Mouse (Mus musculus) thymus, adult 2 months (tissue): ENCODE results near the gene Tent4b. TPM values are rescaled to one million over a fixed set of nuclear protein-coding genes. Genes with fewer than 3 reads are reported as not detected.
A peak's percentile ranks its signal among the peaks of the same experiment; 100 is the strongest.
"Not testable (repeated sequence)": the region's sequence is repeated elsewhere in the genome, so short reads cannot be mapped to it uniquely, and the experiment has no call there.

Source experiments
- DNase-seq: peaks from one replicate; pipeline ENCODE4 v3.0.0; 2021
- H3K27ac ChIP-seq: fragments of 200-500 bp; 2 replicates; pipeline ENCODE4 v1.5.1; 2012; ENCODE audit warnings: low read length, control low read depth; ENCODE audit not compliant: control insufficient read depth, insufficient read depth
- H3K27me3 ChIP-seq: fragments of 200-500 bp; 2 replicates; pipeline ENCODE4 v1.6.1; 2012; ENCODE audit warnings: mild to moderate bottlenecking, low read length, moderate library complexity, mixed read lengths; ENCODE audit not compliant: control insufficient read depth, insufficient read depth
- H3K36me3 ChIP-seq: fragments of 200-500 bp; 2 replicates; pipeline ENCODE4 v1.6.1; 2012; ENCODE audit warnings: mild to moderate bottlenecking, low read length, moderate library complexity; ENCODE audit not compliant: control insufficient read depth, insufficient read depth
- H3K4me1 ChIP-seq: fragments of 200-500 bp; replicated peaks from 2 replicates; pipeline ENCODE4 v1.6.1; 2012; ENCODE audit warnings: low read length; ENCODE audit not compliant: control insufficient read depth, insufficient read depth
- H3K4me3 ChIP-seq: fragments of 200-500 bp; 2 replicates; pipeline ENCODE4 v1.5.1; 2012; ENCODE audit warnings: mild to moderate bottlenecking, low read length, control low read depth, moderate library complexity; ENCODE audit not compliant: control insufficient read depth, insufficient read depth
- CTCF ChIP-seq: fragments of 200-500 bp; IDR thresholded peaks from 2 replicates; pipeline ENCODE4 v1.5.1; 2012; ENCODE audit warnings: mild to moderate bottlenecking, control low read depth, low read length, moderate library complexity, borderline replicate concordance; ENCODE audit not compliant: control insufficient read depth, poor library complexity, insufficient read depth; ENCODE audit errors: extremely low read depth
- POLR2A ChIP-seq: fragments of 200-500 bp; IDR thresholded peaks from 2 replicates; pipeline ENCODE4 v1.6.1; 2012; ENCODE audit warnings: mild to moderate bottlenecking, low read length, control low read depth, moderate library complexity; ENCODE audit not compliant: control insufficient read depth, poor library complexity, insufficient read depth; ENCODE audit errors: extremely low read depth
- WGBS: fragments of 180-500 bp; shearing (Covaris S2); methylation state at CpG from one replicate; pipeline ENCODE4 v1.1.7; 2018; 5-methylcytosine and 5-hydroxymethylcytosine counted together
- polyA plus RNA-seq: library from polyadenylated mRNA; depleted of rRNA; stranded (reverse); fragments of >200 nt; gene quantifications from 2 replicates; pipeline ENCODE4 v1.2.3, GENCODE M21; 2012

Tent4b gene
- polyA plus RNA-seq, 1 experiment = 34.1 TPM

- H3K27me3 ChIP-seq = no peaks in the 10 kb centered on the region
- no peaks in the 10 kb centered on the region for H3K36me3 ChIP-seq
- peak overlapping the region; percentile 86 for H3K4me3 ChIP-seq
- 21% methylated on average over 10 of the region's 10 CpGs for WGBS
- TF ChIP-seq CTCF (no peak), POLR2A (no peak)
- H3K4me1 ChIP-seq = peaks cover 13% of the 10 kb centered on the region
- peak; percentile 17 for DNase-seq
- no peak overlapping the region for H3K27ac ChIP-seq
Observed at GRCm38 (mm10) chr8:88200724-88201495, 1.9 kb downstream of the Tent4b start.

- Histone ChIP-seq H3K36me3 (no peaks in the 10 kb centered on the region), H3K27me3 (no peaks in the 10 kb centered on the region), H3K4me1 (peaks cover 13% of the 10 kb centered on the region), H3K4me3 (no peak overlapping the region), H3K27ac (no peak overlapping the region)
- no peak for TF ChIP-seq POLR2A
- TF ChIP-seq CTCF = no peak
- DNase-seq = no peak
- WGBS = 85% methylated on average over 3 of the region's 3 CpGs
Observed at GRCm38 (mm10) chr8:88201641-88202040, 2.6 kb downstream of the Tent4b start.

- no peak overlapping the region for H3K27ac ChIP-seq
- no peaks in the 10 kb centered on the region for H3K27me3 ChIP-seq
- no peak for TF ChIP-seq POLR2A
- no peak for TF ChIP-seq CTCF
- peaks cover 15% of the 10 kb centered on the region for H3K4me1 ChIP-seq
- DNase-seq = no peak
- H3K4me3 ChIP-seq = no peak overlapping the region
- WGBS = 98% methylated on average over 9 of the region's 9 CpGs
- H3K36me3 ChIP-seq = peaks cover 8% of the 10 kb centered on the region
Observed at GRCm38 (mm10) chr8:88206016-88206415, 7.0 kb downstream of the Tent4b start.

- H3K27ac ChIP-seq = no peak overlapping the region
- no peaks in the 10 kb centered on the region for H3K27me3 ChIP-seq
- H3K36me3 ChIP-seq = peaks cover 8% of the 10 kb centered on the region
- H3K4me3 ChIP-seq = no peak overlapping the region
- H3K4me1 ChIP-seq = peaks cover 14% of the 10 kb centered on the region
- TF ChIP-seq CTCF (no peak), POLR2A (no peak)
- no peak for DNase-seq
- 72% methylated on average over 7 of the region's 7 CpGs for WGBS
Observed at GRCm38 (mm10) chr8:88207121-88207821, 8.3 kb downstream of the Tent4b start.

- DNase-seq, H3K4me3 ChIP-seq, H3K27me3 ChIP-seq, H3K36me3 ChIP-seq: not testable (repeated sequence)
- H3K27ac ChIP-seq = peak overlapping the region; percentile 19; the same call in 1 of the 2 replicates
- H3K4me1 ChIP-seq = peaks cover 14% of the 10 kb centered on the region
- WGBS = 90% methylated on average over 6 of the region's 6 CpGs
Observed at GRCm38 (mm10) chr8:88209930-88210827, 11.2 kb downstream of the Tent4b start.

GRCm38 (mm10) chr8:88221353-88221752 is 22.3 kb downstream of the Tent4b start:
- H3K27ac ChIP-seq = no peak overlapping the region
- 43% methylated on average over 4 of the region's 4 CpGs for whole genome bisulfite sequencing
- no peak for TF ChIP-seq CTCF
- no peak for TF ChIP-seq POLR2A
- H3K4me3 ChIP-seq = no peak overlapping the region
- H3K4me1 ChIP-seq = peaks cover 8% of the 10 kb centered on the region; the same call in 1 of the 2 replicates
- H3K27me3 ChIP-seq = no peaks in the 10 kb centered on the region
- no peaks in the 10 kb centered on the region for H3K36me3 ChIP-seq
- peak; percentile 16 for DNase-seq
